Mouse (Mus musculus) erythroblast, embryonic 14.5 days (primary cell): Measurements from ENCODE around the gene Cul9.

Source experiments
- GATA1 ChIP-seq: IDR thresholded peaks from 2 replicates; pipeline ENCODE4 v1.6.1; 2012; ENCODE audit warnings: low read length, inconsistent platforms, mixed read lengths
- TAL1 ChIP-seq: IDR thresholded peaks from 3 replicates; pipeline ENCODE4 v1.6.1; 2012; ENCODE audit warnings: low read length, inconsistent platforms, mixed read lengths

- TF ChIP-seq TAL1 (no peak), GATA1 (no peak)
These were observed 91.6 kb downstream of the Cul9 start for GRCm38 (mm10) chr17:46454539-46454938.
